Mouse (Mus musculus) spleen, postnatal 10 days (tissue): ENCODE measurements around the gene Smarcd1.

Experiments
- DNase-seq, 2 experiments: peaks; one replicate each; pipeline ENCODE4 v3.0.0; 2021 to 2022; ENCODE audit warnings: low spot score in 2 of 2

The Smarcd1 gene

GRCm38 (mm10) chr15:99684156-99684555, 17.8 kb upstream of the Smarcd1 start:
- DNase-seq: no peak

GRCm38 (mm10) chr15:99688712-99689111, 13.2 kb upstream of the Smarcd1 start:
- DNase-seq: peak in 1 of 2 experiments; percentile 53

- DNase-seq: no peak
These were observed 11.0 kb upstream of the Smarcd1 start for GRCm38 (mm10) chr15:99690924-99691323.

- DNase-seq: no peak
These were observed 10.0 kb upstream of the Smarcd1 start for GRCm38 (mm10) chr15:99691976-99692375.

GRCm38 (mm10) chr15:99697309-99697708, 4.6 kb upstream of the Smarcd1 start:
- no peak for DNase-seq

- no peak for DNase-seq
These were observed 3.3 kb upstream of the Smarcd1 start for GRCm38 (mm10) chr15:99698533-99699085.

- no peak for DNase-seq
These were observed 2.2 kb upstream of the Smarcd1 start for GRCm38 (mm10) chr15:99699715-99700114.

GRCm38 (mm10) chr15:99700219-99701106, 1.5 kb upstream of the Smarcd1 start:
- peak in 1 of 2 experiments; percentile 4 for DNase-seq

- DNase-seq: peak in 1 of 2 experiments; percentile 25
These were observed 310 bp upstream of the Smarcd1 start for GRCm38 (mm10) chr15:99701640-99701998.

GRCm38 (mm10) chr15:99703104-99703503, 1.2 kb downstream of the Smarcd1 start:
- DNase-seq: peak in 1 of 2 experiments; percentile 8

GRCm38 (mm10) chr15:99703676-99704040, 1.7 kb downstream of the Smarcd1 start:
- DNase-seq: no peak

GRCm38 (mm10) chr15:99704041-99704681, 2.2 kb downstream of the Smarcd1 start:
- no peak for DNase-seq

- DNase-seq: no peak
These were observed 3.0 kb downstream of the Smarcd1 start for GRCm38 (mm10) chr15:99704881-99705280.

GRCm38 (mm10) chr15:99705440-99706048, 3.6 kb downstream of the Smarcd1 start, which contains the start of gene Gm17349:
Gene Gm17349, minus strand, starts transcription at chr15:99705490.
- peak in 1 of 2 experiments; percentile 81 for DNase-seq

GRCm38 (mm10) chr15:99708176-99708575, 6.2 kb downstream of the Smarcd1 start:
- no peak for DNase-seq

GRCm38 (mm10) chr15:99710221-99711190, 8.6 kb downstream of the Smarcd1 start:
- DNase-seq: no peak

GRCm38 (mm10) chr15:99711491-99711890, 9.6 kb downstream of the Smarcd1 start:
- no peak for DNase-seq

- DNase-seq: no peak
These were observed 11.0 kb downstream of the Smarcd1 start for GRCm38 (mm10) chr15:99712666-99713559.

- no peak for DNase-seq
These were observed 11.6 kb downstream of the Smarcd1 start for GRCm38 (mm10) chr15:99713569-99713968.

GRCm38 (mm10) chr15:99714206-99714605, 12.3 kb downstream of the Smarcd1 start:
- DNase-seq: no peak
